Comparison of ENCODE assay signal across 18 mouse cellular contexts in genomic region chr6:46675081-46675480, GRCm38 (mm10).
DNase-seq lines count a peak whose midpoint lies in the region; ATAC-seq lines count a peak whose summit lies in the region.
"Had no signal": no experiment of that assay in that cellular context is flagged by ENCODE, and none has a peak within 500 bp of the region (broad histone marks: within the 10 kb centered on the region; RNA-seq: fewer than 3 reads in every experiment).

No protein-coding gene starts in this region.

- H3K4me3 ChIP-seq in hindbrain, embryonic 16.5 days (ENCODE audit: low read length) = no peak overlapping the region
- no peak overlapping the region for H3K4me3 ChIP-seq in hindbrain, embryonic 12.5 days
- H3K4me3 ChIP-seq in neural tube, embryonic 14.5 days (ENCODE audit: low read depth, low read length) = no peak overlapping the region
- H3K4me3 ChIP-seq: forebrain, embryonic 12.5 days; heart, embryonic 13.5 days; hindbrain, embryonic 15.5 days had no signal

- ATAC-seq in hindbrain, embryonic 16.5 days = peak; percentile 56; the same call in 1 of the 2 replicates
- ATAC-seq in hindbrain, embryonic 12.5 days (ENCODE audit: low FRiP score) = no peak
- peak; percentile 17; the same call in 1 of the 2 replicates for ATAC-seq in neural tube, embryonic 14.5 days (ENCODE audit: low read depth)
- ATAC-seq: forebrain, postnatal 0 days had no signal

- 62% methylated on average over 2 of the region's 2 CpGs for WGBS in hindbrain, embryonic 16.5 days
- 88% methylated on average over 2 of the region's 2 CpGs for WGBS in hindbrain, embryonic 12.5 days
- WGBS in neural tube, embryonic 14.5 days = 71% methylated on average over 2 of the region's 2 CpGs

- no peaks in the 10 kb centered on the region for H3K4me1 ChIP-seq in hindbrain, embryonic 16.5 days (ENCODE audit: control insufficient read depth, insufficient read depth, low read depth, low read length)
- H3K4me1 ChIP-seq in hindbrain, embryonic 12.5 days = no peaks in the 10 kb centered on the region
- H3K4me1 ChIP-seq in neural tube, embryonic 14.5 days (ENCODE audit: control insufficient read depth, insufficient read depth, low read length) = no peaks in the 10 kb centered on the region
- H3K4me1 ChIP-seq: forebrain, embryonic 12.5 days; heart, embryonic 13.5 days; hindbrain, embryonic 15.5 days had no signal

- H3K9ac ChIP-seq in hindbrain, embryonic 16.5 days (ENCODE audit: low read depth, low read length) = no peak overlapping the region
- no peak overlapping the region for H3K9ac ChIP-seq in hindbrain, embryonic 12.5 days
- H3K9ac ChIP-seq in neural tube, embryonic 14.5 days (replicated peaks; ENCODE audit: low read depth, low read length) = no peak overlapping the region
- H3K9ac ChIP-seq: forebrain, embryonic 12.5 days; forebrain, postnatal 0 days; heart, embryonic 13.5 days; hindbrain, embryonic 15.5 days had no signal

- DNase-seq in cerebellum, postnatal 10 days = peak; percentile 14 to 20
- no peak for DNase-seq in cerebellum, adult 8-10 months
- DNase-seq in neural tube, embryonic 10.5 days (ENCODE audit: extremely low spot score, low spot score) = no peak
- DNase-seq in forelimb bud, embryonic 11.5 days (ENCODE audit: low read depth, low spot score) = peak; percentile 12
- DNase-seq: adrenal gland, adult 8-10 months; adrenal gland, postnatal 36 days; forebrain, postnatal 0 days; gastrocnemius, postnatal 36 days; heart, adult 11 months; heart, postnatal 36 days; kidney, adult 11 months; kidney, adult 9 months had no signal

- no peaks in the 10 kb centered on the region for H3K36me3 ChIP-seq in hindbrain, embryonic 16.5 days (ENCODE audit: control insufficient read depth, insufficient read depth, low read length)
- no peaks in the 10 kb centered on the region for H3K36me3 ChIP-seq in hindbrain, embryonic 12.5 days
- no peaks in the 10 kb centered on the region for H3K36me3 ChIP-seq in neural tube, embryonic 14.5 days (ENCODE audit: control insufficient read depth, insufficient read depth, low read length)
- H3K36me3 ChIP-seq: forebrain, embryonic 12.5 days; heart, embryonic 13.5 days; hindbrain, embryonic 15.5 days had no signal

- H3K27ac ChIP-seq in hindbrain, embryonic 16.5 days (ENCODE audit: low read depth, low read length) = no peak overlapping the region
- no peak overlapping the region for H3K27ac ChIP-seq in hindbrain, embryonic 12.5 days
- H3K27ac ChIP-seq in neural tube, embryonic 14.5 days (ENCODE audit: low read depth, low read length) = no peak overlapping the region
- H3K27ac ChIP-seq: forebrain, embryonic 12.5 days; heart, embryonic 13.5 days; hindbrain, embryonic 15.5 days had no signal

- H3K27me3 ChIP-seq in hindbrain, embryonic 16.5 days (replicated peaks; ENCODE audit: control insufficient read depth, insufficient read depth, low read length) = no peaks in the 10 kb centered on the region
- H3K27me3 ChIP-seq in hindbrain, embryonic 12.5 days = no peaks in the 10 kb centered on the region
- no peaks in the 10 kb centered on the region for H3K27me3 ChIP-seq in neural tube, embryonic 14.5 days (ENCODE audit: control insufficient read depth, insufficient read depth, low read length)
- H3K27me3 ChIP-seq: forebrain, embryonic 12.5 days; heart, embryonic 13.5 days; hindbrain, embryonic 15.5 days had no signal

- no peak overlapping the region for H3K4me2 ChIP-seq in hindbrain, embryonic 16.5 days (ENCODE audit: low read length)
- no peak overlapping the region for H3K4me2 ChIP-seq in hindbrain, embryonic 12.5 days (replicated peaks)
- no peak overlapping the region for H3K4me2 ChIP-seq in neural tube, embryonic 14.5 days (ENCODE audit: low read depth, low read length)
- H3K4me2 ChIP-seq: forebrain, embryonic 12.5 days; heart, embryonic 13.5 days; hindbrain, embryonic 15.5 days had no signal

- no peaks in the 10 kb centered on the region for H3K9me3 ChIP-seq in hindbrain, embryonic 16.5 days (ENCODE audit: control insufficient read depth, low read length)
- H3K9me3 ChIP-seq in hindbrain, embryonic 12.5 days (replicated peaks) = no peaks in the 10 kb centered on the region
- H3K9me3 ChIP-seq in neural tube, embryonic 14.5 days (ENCODE audit: control insufficient read depth, low read length) = no peaks in the 10 kb centered on the region
- H3K9me3 ChIP-seq: forebrain, embryonic 12.5 days; heart, embryonic 13.5 days; hindbrain, embryonic 15.5 days had no signal

Comparison
In these comparisons a context has a peak if more than half of its experiments do, and no peak if none do; other contexts are left out.
1. DNase-seq: peak in cerebellum, postnatal 10 days (2 of 2) and forelimb bud, embryonic 11.5 days (single experiment); none in cerebellum, adult 8-10 months (single experiment) and neural tube, embryonic 10.5 days (single experiment).